Mouse (Mus musculus) monocyte, adult 2 months (primary cell): ENCODE measurements around the gene Wsb2.
A peak's percentile ranks its signal among the peaks of the same experiment; 100 is the strongest.

Source experiments
- DNase-seq, 2 experiments: peaks; one replicate each; pipeline ENCODE4 v3.0.0; 2022; ENCODE audit warnings: low spot score in 2 of 2, low read depth in 1 of 2

Gene Wsb2

GRCm38 (mm10) chr5:117356365-117357128 is 557 bp upstream of the Wsb2 start:
- DNase-seq = no peak

- DNase-seq = peak; percentile 6 to 36
These were observed 559 bp downstream of the Wsb2 start for GRCm38 (mm10) chr5:117357478-117358247.

GRCm38 (mm10) chr5:117358248-117358630 is 1.1 kb downstream of the Wsb2 start:
- no peak for DNase-seq

GRCm38 (mm10) chr5:117358725-117359124 is 1.6 kb downstream of the Wsb2 start:
- peak in 1 of 2 experiments; percentile 39 for DNase-seq

- DNase-seq = no peak
These were observed 2.6 kb downstream of the Wsb2 start for GRCm38 (mm10) chr5:117359497-117360227.

GRCm38 (mm10) chr5:117360228-117360515 is 3.1 kb downstream of the Wsb2 start:
- no peak for DNase-seq

GRCm38 (mm10) chr5:117360631-117361541 is 3.8 kb downstream of the Wsb2 start:
- no peak for DNase-seq

- no peak for DNase-seq
These were observed 4.5 kb downstream of the Wsb2 start for GRCm38 (mm10) chr5:117361590-117361989.

- no peak for DNase-seq
These were observed 6.1 kb downstream of the Wsb2 start for GRCm38 (mm10) chr5:117363066-117363782.

GRCm38 (mm10) chr5:117364821-117365220 is 7.7 kb downstream of the Wsb2 start:
- no peak for DNase-seq

GRCm38 (mm10) chr5:117365904-117366561 is 8.9 kb downstream of the Wsb2 start:
- DNase-seq = no peak

GRCm38 (mm10) chr5:117367206-117367605 is 10.1 kb downstream of the Wsb2 start:
- DNase-seq = no peak

GRCm38 (mm10) chr5:117370592-117370991 is 13.5 kb downstream of the Wsb2 start:
- no peak for DNase-seq

GRCm38 (mm10) chr5:117373418-117373817 is 16.3 kb downstream of the Wsb2 start:
- DNase-seq = no peak

- DNase-seq = no peak
These were observed 17.4 kb downstream of the Wsb2 start for GRCm38 (mm10) chr5:117374372-117375049.

- DNase-seq = no peak
These were observed 19.2 kb downstream of the Wsb2 start for GRCm38 (mm10) chr5:117376331-117376761.

GRCm38 (mm10) chr5:117377731-117378130 is 20.6 kb downstream of the Wsb2 start:
- peak in 1 of 2 experiments; percentile 33 for DNase-seq

- no peak for DNase-seq
These were observed 23.1 kb downstream of the Wsb2 start for GRCm38 (mm10) chr5:117380199-117380598.

- no peak for DNase-seq
These were observed 24.7 kb downstream of the Wsb2 start for GRCm38 (mm10) chr5:117381785-117382184.
